In the genomic region with DNA sequence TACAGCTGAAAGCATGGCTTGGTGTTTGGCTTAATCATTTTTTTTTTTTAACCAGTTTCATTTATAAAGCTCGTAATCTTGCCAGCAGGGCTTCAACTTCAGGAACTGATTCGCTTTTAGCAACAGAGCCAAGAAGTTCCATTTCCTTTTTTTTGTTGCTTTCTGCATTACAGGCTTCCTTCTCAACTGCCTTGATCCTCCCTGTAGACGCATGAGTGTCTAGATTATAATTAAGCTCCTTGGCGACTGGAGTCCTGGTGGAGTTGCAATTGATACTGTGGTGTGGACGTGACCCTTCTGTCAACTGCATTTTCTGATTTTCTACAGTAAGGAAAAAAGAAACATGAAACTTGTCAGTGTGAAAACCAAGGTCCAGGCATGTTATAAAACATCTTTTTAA, we compare ENCODE assay signal across 20 mouse cellular contexts.
DNase-seq lines count a peak whose midpoint lies in the region; ATAC-seq and TF ChIP-seq lines count a peak whose summit lies in the region.
"Had no signal": no experiment of that assay in that cellular context is flagged by ENCODE, and none has a peak within 500 bp of the region (broad histone marks: within the 10 kb centered on the region; RNA-seq: fewer than 3 reads in every experiment).

No protein-coding gene starts in this region.

- H3K4me3 ChIP-seq in limb, embryonic 14.5 days (replicated peaks; ENCODE audit: low read length) = no peak overlapping the region
- no peak overlapping the region for H3K4me3 ChIP-seq in limb, embryonic 10.5 days
- H3K4me3 ChIP-seq: embryonic facial prominence, embryonic 12.5 days; forebrain, embryonic 12.5 days; heart, embryonic 12.5 days; hindbrain, embryonic 10.5 days had no signal

- 42% methylated on average over 5 of the region's 5 CpGs for WGBS in limb, embryonic 14.5 days
- 83% methylated on average over 5 of the region's 5 CpGs for WGBS in limb, embryonic 10.5 days

- peak; percentile 34 for DNase-seq in heart, adult 11 months
- no peak for DNase-seq in heart, postnatal 36 days
- DNase-seq in limb, embryonic 14.5 days (ENCODE audit: low spot score) = no peak
- DNase-seq in limb, embryonic 10.5 days (ENCODE audit: low spot score) = no peak
- DNase-seq in embryo, embryonic 9.5 days (ENCODE audit: extremely low spot score) = no peak
- DNase-seq: adrenal gland, adult 2 months; adrenal gland, postnatal 25 days; cerebellum, adult 18-20 months; cerebellum, adult 9-11 months; cerebellum, postnatal 36 days; gastrocnemius, postnatal 10 days had no signal

- H3K27ac ChIP-seq in limb, embryonic 14.5 days (replicated peaks; ENCODE audit: low read depth, low read length) = no peak overlapping the region
- H3K27ac ChIP-seq in limb, embryonic 10.5 days = no peak overlapping the region
- H3K27ac ChIP-seq: embryonic facial prominence, embryonic 12.5 days; forebrain, embryonic 12.5 days; hindbrain, embryonic 10.5 days; hindbrain, embryonic 14.5 days had no signal

- peak; percentile 57; the same call in 1 of the 2 replicates for ATAC-seq in limb, embryonic 14.5 days (ENCODE audit: low FRiP score, low read depth)
- peak; percentile 75 for ATAC-seq in common myeloid progenitor, adult 5-6 weeks (replicated peaks; ENCODE audit: low read depth, poor library complexity, severe bottlenecking)
- peak; percentile 85 for ATAC-seq in megakaryocyte progenitor cell, adult 5-6 weeks (replicated peaks; ENCODE audit: poor library complexity)
- ATAC-seq: forebrain, embryonic 16.5 days had no signal

- intact Hi-C loops in heart, postnatal 36 days (cut with DNase I) = no loop called here

- H3K36me3 ChIP-seq in limb, embryonic 14.5 days (ENCODE audit: control insufficient read depth, insufficient read depth, low read length) = no peaks in the 10 kb centered on the region
- no peaks in the 10 kb centered on the region for H3K36me3 ChIP-seq in limb, embryonic 10.5 days
- H3K36me3 ChIP-seq: embryonic facial prominence, embryonic 12.5 days; forebrain, embryonic 12.5 days; heart, embryonic 12.5 days; hindbrain, embryonic 10.5 days had no signal

- H3K9ac ChIP-seq in limb, embryonic 14.5 days (ENCODE audit: low read depth, low read length, severe bottlenecking) = no peak overlapping the region
- H3K9ac ChIP-seq: embryonic facial prominence, embryonic 12.5 days; forebrain, embryonic 12.5 days; heart, embryonic 12.5 days; hindbrain, embryonic 14.5 days had no signal

- no peak overlapping the region for H3K4me2 ChIP-seq in limb, embryonic 14.5 days (replicated peaks; ENCODE audit: low read depth, low read length, severe bottlenecking)
- H3K4me2 ChIP-seq: embryonic facial prominence, embryonic 12.5 days; forebrain, embryonic 12.5 days; heart, embryonic 12.5 days; hindbrain, embryonic 14.5 days had no signal

- no peak for TF ChIP-seq POLR2A in limb, embryonic 14.5 days (IDR thresholded peaks at IDR 0.05; ENCODE audit: borderline replicate concordance, extremely low read depth, insufficient read depth, insufficient read length)

- H3K4me1 ChIP-seq in limb, embryonic 14.5 days (ENCODE audit: control insufficient read depth, insufficient read depth, low read length) = no peaks in the 10 kb centered on the region
- H3K4me1 ChIP-seq in limb, embryonic 10.5 days = no peaks in the 10 kb centered on the region
- H3K4me1 ChIP-seq: embryonic facial prominence, embryonic 12.5 days; forebrain, embryonic 12.5 days; heart, embryonic 12.5 days; hindbrain, embryonic 10.5 days had no signal

- H3K9me3 ChIP-seq in limb, embryonic 14.5 days (ENCODE audit: control insufficient read depth, low read length) = no peaks in the 10 kb centered on the region
- H3K9me3 ChIP-seq in limb, embryonic 10.5 days (replicated peaks) = no peaks in the 10 kb centered on the region
- H3K9me3 ChIP-seq: embryonic facial prominence, embryonic 12.5 days; forebrain, embryonic 12.5 days; heart, embryonic 12.5 days; hindbrain, embryonic 10.5 days had no signal

- H3K27me3 ChIP-seq in limb, embryonic 14.5 days (ENCODE audit: control insufficient read depth, insufficient read depth, low read length) = no peaks in the 10 kb centered on the region
- no peaks in the 10 kb centered on the region for H3K27me3 ChIP-seq in limb, embryonic 10.5 days (ENCODE audit: low read depth, poor library complexity, severe bottlenecking)
- H3K27me3 ChIP-seq: CH12.LX; embryonic facial prominence, embryonic 12.5 days; forebrain, embryonic 12.5 days; heart, embryonic 12.5 days had no signal
